Mouse (Mus musculus) heart, adult 2 months (tissue): Measurements from ENCODE around the gene Wdfy3. TPM values are rescaled to one million over a fixed set of nuclear protein-coding genes. Genes with fewer than 3 reads are reported as not detected.

Source experiments
- DNase-seq, 2 experiments: peaks; one replicate each; pipeline ENCODE4 v3.0.0; 2021
- H3K27ac ChIP-seq: fragments of 200-600 bp; 2 replicates; pipeline ENCODE4 v1.8.1; 2022
- H3K27me3 ChIP-seq: fragments of 200-500 bp; 2 replicates; pipeline ENCODE4 v1.6.1; 2012; ENCODE audit warnings: mild to moderate bottlenecking, low read length, inconsistent platforms, mixed read lengths; ENCODE audit not compliant: control insufficient read depth, insufficient read depth
- H3K36me3 ChIP-seq: fragments of 200-500 bp; 2 replicates; pipeline ENCODE4 v1.6.1; 2012; ENCODE audit warnings: low read length, inconsistent platforms; ENCODE audit not compliant: control insufficient read depth, insufficient read depth
- H3K4me1 ChIP-seq: fragments of 200-500 bp; 2 replicates; pipeline ENCODE4 v1.6.1; 2011; ENCODE audit warnings: low read length; ENCODE audit not compliant: control insufficient read depth, insufficient read depth
- H3K4me3 ChIP-seq: fragments of 200-600 bp; 2 replicates; pipeline ENCODE4 v1.8.1; 2022
- H3K79me2 ChIP-seq: fragments of 200-500 bp; replicated peaks from 2 replicates; pipeline ENCODE4 v1.6.1; 2012; ENCODE audit warnings: mild to moderate bottlenecking, inconsistent platforms, low read length, moderate library complexity, mixed read lengths; ENCODE audit not compliant: control insufficient read depth, insufficient read depth
- H3K9ac ChIP-seq: fragments of 200-500 bp; 2 replicates; pipeline ENCODE4 v1.6.1; 2012; ENCODE audit warnings: low read depth, mild to moderate bottlenecking, control low read depth, inconsistent platforms, low read length, mixed read lengths
- CTCF ChIP-seq: fragments of 200-600 bp; IDR thresholded peaks from 2 replicates; pipeline ENCODE4 v1.8.1; 2022; ENCODE audit warnings: antibody characterized with exemption, mild to moderate bottlenecking, moderate library complexity
- EP300 ChIP-seq: fragments of 200-500 bp; IDR thresholded peaks from 2 replicates; pipeline ENCODE4 v1.6.1; 2011; ENCODE audit warnings: low read depth, low read length, control low read depth; ENCODE audit not compliant: insufficient read depth
- POLR2A ChIP-seq: fragments of 200-500 bp; IDR thresholded peaks from 2 replicates; pipeline ENCODE4 v1.6.1; 2011; ENCODE audit warnings: mild to moderate bottlenecking, low read depth, low read length, control low read depth; ENCODE audit not compliant: insufficient read depth
- WGBS: fragments of 180-500 bp; shearing (Covaris S2); methylation state at CpG from one replicate; pipeline ENCODE4 v1.1.7; 2018; 5-methylcytosine and 5-hydroxymethylcytosine counted together
- intact Hi-C: fragments of 180-260 bp; cut with DNase I; formaldehyde crosslinking; loops from one replicate; pipeline ENCODE4 v1.15.1; 2025
- polyA plus RNA-seq: library from polyadenylated mRNA; depleted of rRNA; stranded (reverse); fragments of >200 nt; gene quantifications from 2 replicates; pipeline ENCODE4 v1.2.3, GENCODE M21; 2012
- total RNA-seq, 2 experiments: library from RNA; stranded (reverse); gene quantifications; 2 replicates each; pipeline ENCODE4 v1.2.3; 2021

The Wdfy3 gene
- total and polyA plus RNA-seq, 3 experiments, result 11.6 to 29.3 (median 29.0) TPM

GRCm38 (mm10) chr5:101895717-101896645 is 173.7 kb downstream of the Wdfy3 start:
- no peak overlapping the region for H3K4me3 ChIP-seq
- no peaks in the 10 kb centered on the region for H3K27me3 ChIP-seq
- H3K9ac ChIP-seq, result no peak overlapping the region
- 79% methylated on average over 18 of the region's 18 CpGs for WGBS
- intact Hi-C loops, result no loop called here
- TF ChIP-seq CTCF (no peak), EP300 (no peak), POLR2A (no peak)
- no peak overlapping the region for H3K27ac ChIP-seq
- no peaks in the 10 kb centered on the region for H3K4me1 ChIP-seq
- no peak for DNase-seq
- H3K79me2 ChIP-seq, result no peaks in the 10 kb centered on the region
- no peaks in the 10 kb centered on the region for H3K36me3 ChIP-seq

GRCm38 (mm10) chr5:101895119-101895518 is 174.6 kb downstream of the Wdfy3 start:
- DNase-seq, result no peak
- Histone ChIP-seq H3K9ac (no peak overlapping the region), H3K27me3 (no peaks in the 10 kb centered on the region), H3K79me2 (no peaks in the 10 kb centered on the region), H3K4me3 (no peak overlapping the region), H3K27ac (no peak overlapping the region), H3K4me1 (no peaks in the 10 kb centered on the region), H3K36me3 (no peaks in the 10 kb centered on the region)
- intact Hi-C loops, result no loop called here
- WGBS, result 79% methylated on average over 11 of the region's 11 CpGs
- TF ChIP-seq EP300 (no peak), POLR2A (no peak), CTCF (no peak)

DNA sequence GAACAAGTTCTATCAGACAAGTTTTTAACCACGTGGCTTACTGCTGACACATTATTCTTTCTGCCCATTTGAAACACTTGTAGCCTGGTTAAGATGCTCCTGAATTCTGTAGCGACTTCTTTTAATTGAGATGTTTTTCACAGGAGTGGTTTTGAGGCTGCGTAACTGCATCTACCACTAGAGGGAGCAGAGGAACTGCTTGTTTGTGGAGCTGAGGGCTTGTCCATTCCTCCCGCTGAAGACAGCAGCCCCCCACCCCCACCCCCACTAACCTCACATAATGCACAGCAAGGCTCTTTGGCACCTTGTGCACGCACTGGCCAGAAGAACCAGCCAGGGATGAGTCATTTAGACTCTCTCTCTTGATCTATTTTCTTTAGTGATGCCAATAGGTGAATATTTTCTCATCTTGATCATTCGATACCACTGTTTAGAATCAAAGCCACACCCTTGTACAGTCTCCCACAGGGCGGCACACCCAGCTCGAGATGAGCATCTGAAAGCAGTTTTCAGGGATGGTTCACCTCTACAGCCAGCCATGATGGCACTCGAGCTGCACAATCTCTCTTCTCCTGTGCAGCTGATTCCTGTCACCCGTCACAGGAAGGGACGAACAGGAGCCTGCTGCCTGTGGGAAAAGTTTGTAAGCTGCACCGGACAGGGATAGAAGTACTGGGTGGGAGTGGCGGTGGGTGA is 175.8 kb downstream of the Wdfy3 start:
- H3K4me3 ChIP-seq, result no peak overlapping the region
- H3K27me3 ChIP-seq, result no peaks in the 10 kb centered on the region
- H3K36me3 ChIP-seq, result no peaks in the 10 kb centered on the region
- no peak overlapping the region for H3K27ac ChIP-seq
- no peaks in the 10 kb centered on the region for H3K79me2 ChIP-seq
- intact Hi-C loops, result loop anchor here (1.0 kb wide), 1 partner anchor 180 kb away; no protein-coding TSS in a partner anchor
- H3K9ac ChIP-seq, result no peak overlapping the region
- TF ChIP-seq CTCF, result peak; percentile 74
- no peak for TF ChIP-seq EP300
- H3K4me1 ChIP-seq, result no peaks in the 10 kb centered on the region
- no peak for DNase-seq
- WGBS, result 67% methylated on average over 13 of the region's 13 CpGs

DNA sequence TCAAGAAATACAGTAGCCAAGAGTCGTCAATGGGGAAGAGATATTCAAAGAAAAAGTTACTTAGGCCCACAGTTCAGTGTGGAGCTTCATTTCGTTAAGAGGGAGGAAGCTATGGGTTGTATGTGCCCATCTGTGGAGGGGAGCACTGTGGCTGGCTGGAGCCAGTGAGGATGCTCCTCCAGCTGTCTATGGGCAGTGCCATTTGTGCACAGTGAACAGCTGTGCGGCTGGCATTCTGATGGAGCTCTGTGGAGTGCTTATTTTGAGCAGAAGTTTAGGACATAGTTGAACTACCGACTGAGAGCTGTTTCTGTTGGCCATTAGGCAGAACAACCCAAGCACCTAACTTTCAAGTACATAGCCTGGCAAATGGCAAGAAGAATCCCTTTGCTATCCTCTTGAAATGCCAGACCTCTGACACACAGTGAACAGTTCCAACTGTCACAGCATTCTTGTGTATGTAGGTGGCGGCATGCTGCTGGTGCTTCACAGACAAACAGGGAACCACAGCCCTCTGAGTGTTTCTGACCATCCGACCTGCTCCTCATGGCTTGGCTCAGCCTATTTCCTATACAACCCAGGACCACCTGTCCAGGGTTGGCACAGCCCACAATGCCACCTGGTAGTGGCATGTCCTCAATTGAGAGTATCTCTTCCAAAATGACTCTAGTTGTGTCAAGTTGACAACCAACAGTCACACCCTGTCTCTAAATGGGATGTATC is 177.9 kb downstream of the Wdfy3 start:
- WGBS, result 75% methylated on average over 6 of the region's 6 CpGs
- intact Hi-C loops, result no loop called here
- Histone ChIP-seq H3K36me3 (no peaks in the 10 kb centered on the region), H3K27ac (no peak overlapping the region), H3K79me2 (no peaks in the 10 kb centered on the region), H3K4me1 (no peaks in the 10 kb centered on the region), H3K4me3 (no peak overlapping the region), H3K27me3 (no peaks in the 10 kb centered on the region), H3K9ac (no peak overlapping the region)
- TF ChIP-seq CTCF, result no peak
- no peak for TF ChIP-seq POLR2A
- TF ChIP-seq EP300, result no peak
- no peak for DNase-seq

DNA sequence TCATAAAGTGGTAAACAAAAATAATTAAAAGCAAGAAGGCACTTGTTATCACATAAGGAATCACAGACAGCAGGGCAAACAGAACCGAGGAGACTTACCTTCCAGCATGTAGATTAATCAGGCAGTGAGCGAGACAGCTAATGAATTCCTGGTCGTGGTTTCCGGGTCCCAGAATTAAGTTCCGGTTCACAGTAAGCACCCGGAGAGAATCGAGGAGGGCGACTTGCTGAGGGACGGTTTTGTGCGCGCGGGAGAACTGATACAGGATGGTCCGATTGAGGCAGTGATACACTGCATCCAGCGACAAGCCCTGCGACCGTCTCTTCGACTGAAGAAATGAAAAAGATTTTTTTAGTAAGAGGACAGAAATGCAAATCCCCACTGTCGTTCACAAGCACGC is 181.7 kb downstream of the Wdfy3 start:
- H3K4me1 ChIP-seq, result no peaks in the 10 kb centered on the region
- WGBS, result 95% methylated on average over 19 of the region's 19 CpGs
- H3K27ac ChIP-seq, result no peak overlapping the region
- no peaks in the 10 kb centered on the region for H3K79me2 ChIP-seq
- H3K9ac ChIP-seq, result no peak overlapping the region
- no peak overlapping the region for H3K4me3 ChIP-seq
- DNase-seq, result no peak
- no peaks in the 10 kb centered on the region for H3K27me3 ChIP-seq
- intact Hi-C loops, result no loop called here
- TF ChIP-seq POLR2A, result no peak
- TF ChIP-seq EP300, result no peak
- TF ChIP-seq CTCF, result no peak
- no peaks in the 10 kb centered on the region for H3K36me3 ChIP-seq

GRCm38 (mm10) chr5:101885039-101885438 is 184.7 kb downstream of the Wdfy3 start:
- H3K36me3 ChIP-seq, result no peaks in the 10 kb centered on the region
- intact Hi-C loops, result no loop called here
- no peak overlapping the region for H3K4me3 ChIP-seq
- no peak for DNase-seq
- H3K27ac ChIP-seq, result no peak overlapping the region
- H3K9ac ChIP-seq, result no peak overlapping the region
- TF ChIP-seq EP300 (no peak), POLR2A (no peak), CTCF (no peak)
- H3K79me2 ChIP-seq, result no peaks in the 10 kb centered on the region
- no peaks in the 10 kb centered on the region for H3K4me1 ChIP-seq
- H3K27me3 ChIP-seq, result no peaks in the 10 kb centered on the region
- 79% methylated on average over 12 of the region's 12 CpGs for WGBS
